In genomic region chr2:85030989-85031388, GRCm38 (mm10) we compare ENCODE assay signal across 34 mouse cellular contexts. TPM values are rescaled to one million over a fixed set of nuclear protein-coding genes. Genes with fewer than 3 reads are reported as not detected.
DNase-seq lines count a peak whose midpoint lies in the region; ATAC-seq lines count a peak whose summit lies in the region.
"Had no signal": no experiment of that assay in that cellular context is flagged by ENCODE, and none has a peak within 500 bp of the region (broad histone marks: within the 10 kb centered on the region; RNA-seq: fewer than 3 reads in every experiment).

No protein-coding gene starts in this region.

- 67% methylated on average over 6 of the region's 6 CpGs for WGBS in limb, embryonic 12.5 days
- 67% methylated on average over 6 of the region's 6 CpGs for WGBS in limb, embryonic 10.5 days
- 63% methylated on average over 6 of the region's 6 CpGs for WGBS in limb, embryonic 13.5 days

- ATAC-seq in limb, embryonic 12.5 days (ENCODE audit: insufficient number of reproducible peaks, insufficient read depth, low FRiP score, low TSS enrichment, low read depth) = no peak
- ATAC-seq in common myeloid progenitor, adult 5-6 weeks (replicated peaks; ENCODE audit: low read depth, poor library complexity, severe bottlenecking) = peak; percentile 8; the same call in 1 of the 2 replicates
- ATAC-seq in limb, embryonic 13.5 days (ENCODE audit: low FRiP score, low read depth) = no peak
- ATAC-seq: CD4-positive, CD25-positive, alpha-beta regulatory T cell, adult 4 months; forebrain, embryonic 15.5 days; hindbrain, postnatal 0 days; inflammation-experienced regulatory T-cells, adult 6 months had no signal

- H3K4me3 ChIP-seq in limb, embryonic 12.5 days (replicated peaks) = no peak overlapping the region
- no peak overlapping the region for H3K4me3 ChIP-seq in limb, embryonic 10.5 days
- H3K4me3 ChIP-seq in limb, embryonic 13.5 days = no peak overlapping the region
- H3K4me3 ChIP-seq: embryonic facial prominence, embryonic 10.5 days; embryonic facial prominence, embryonic 13.5 days; erythroblast, embryonic 14.5 days; forebrain, embryonic 12.5 days; forebrain, embryonic 15.5 days; gastrocnemius, adult 2 months; heart, embryonic 12.5 days; heart, embryonic 15.5 days had no signal

- H3K9me3 ChIP-seq in limb, embryonic 12.5 days = no peaks in the 10 kb centered on the region
- no peaks in the 10 kb centered on the region for H3K9me3 ChIP-seq in limb, embryonic 10.5 days (replicated peaks)
- H3K9me3 ChIP-seq in limb, embryonic 13.5 days = no peaks in the 10 kb centered on the region
- H3K9me3 ChIP-seq: embryonic facial prominence, embryonic 10.5 days; embryonic facial prominence, embryonic 13.5 days; forebrain, embryonic 12.5 days; forebrain, embryonic 15.5 days; heart, embryonic 12.5 days; heart, embryonic 15.5 days had no signal

- DNase-seq in limb, embryonic 10.5 days (ENCODE audit: low spot score) = no peak
- peak; percentile 25 for DNase-seq in brain, adult 2 months (ENCODE audit: low read depth, low spot score)
- no peak for DNase-seq in kidney, postnatal 36 days
- DNase-seq in urinary bladder, postnatal 10 days (ENCODE audit: low spot score) = no peak
- DNase-seq: adrenal gland, adult 8-10 months; adrenal gland, postnatal 25 days; cerebellum, adult 18-20 months; cerebellum, adult 9-11 months; cerebellum, postnatal 25 days; embryo, embryonic 11 days; gastrocnemius, adult 2 months; gastrocnemius, postnatal 14 days; heart, adult 18-20 months; heart, postnatal 10 days; heart, postnatal 36 days had no signal

- H3K36me3 ChIP-seq in limb, embryonic 12.5 days = no peaks in the 10 kb centered on the region
- H3K36me3 ChIP-seq in limb, embryonic 10.5 days = no peaks in the 10 kb centered on the region
- H3K36me3 ChIP-seq in limb, embryonic 13.5 days = no peaks in the 10 kb centered on the region
- H3K36me3 ChIP-seq: embryonic facial prominence, embryonic 10.5 days; embryonic facial prominence, embryonic 13.5 days; forebrain, embryonic 12.5 days; forebrain, embryonic 15.5 days; heart, embryonic 12.5 days; heart, embryonic 15.5 days had no signal

- no peak overlapping the region for H3K4me2 ChIP-seq in limb, embryonic 12.5 days
- no peak overlapping the region for H3K4me2 ChIP-seq in limb, embryonic 13.5 days (replicated peaks)
- H3K4me2 ChIP-seq: embryonic facial prominence, embryonic 13.5 days; forebrain, embryonic 12.5 days; forebrain, embryonic 15.5 days; heart, embryonic 12.5 days; heart, embryonic 15.5 days; hindbrain, embryonic 14.5 days had no signal

- 0 out of 2 replicates have a peak overlapping the region, but pooled peaks have one; percentile 12 for H3K9ac ChIP-seq in limb, embryonic 12.5 days (replicated peaks)
- H3K9ac ChIP-seq in limb, embryonic 13.5 days = peak overlapping the region; percentile 8; the same call in 1 of the 2 replicates
- H3K9ac ChIP-seq: embryonic facial prominence, embryonic 13.5 days; forebrain, embryonic 12.5 days; forebrain, embryonic 15.5 days; heart, embryonic 12.5 days; heart, embryonic 15.5 days; hindbrain, embryonic 14.5 days had no signal

- H3K4me1 ChIP-seq in limb, embryonic 12.5 days (replicated peaks) = peaks cover 1% of the 10 kb centered on the region; the same call in 1 of the 2 replicates
- H3K4me1 ChIP-seq in limb, embryonic 10.5 days = no peaks in the 10 kb centered on the region
- peaks cover under 1% of the 10 kb centered on the region for H3K4me1 ChIP-seq in limb, embryonic 13.5 days
- H3K4me1 ChIP-seq: forebrain, embryonic 15.5 days; heart, embryonic 12.5 days; heart, embryonic 15.5 days had no signal

- H3K27me3 ChIP-seq in limb, embryonic 12.5 days = no peaks in the 10 kb centered on the region
- no peaks in the 10 kb centered on the region for H3K27me3 ChIP-seq in limb, embryonic 10.5 days (ENCODE audit: low read depth, poor library complexity, severe bottlenecking)
- no peaks in the 10 kb centered on the region for H3K27me3 ChIP-seq in limb, embryonic 13.5 days
- H3K27me3 ChIP-seq: embryonic facial prominence, embryonic 13.5 days; forebrain, embryonic 15.5 days; heart, embryonic 12.5 days; heart, embryonic 15.5 days had no signal

- no peak overlapping the region for H3K27ac ChIP-seq in limb, embryonic 12.5 days
- no peak overlapping the region for H3K27ac ChIP-seq in limb, embryonic 10.5 days
- H3K27ac ChIP-seq in limb, embryonic 13.5 days = no peak overlapping the region
- H3K27ac ChIP-seq: embryonic facial prominence, embryonic 10.5 days; embryonic facial prominence, embryonic 13.5 days; forebrain, embryonic 12.5 days; forebrain, embryonic 15.5 days; gastrocnemius, adult 2 months; heart, embryonic 15.5 days; hindbrain, embryonic 14.5 days; hindbrain, postnatal 0 days had no signal

RNA-seq across cellular contexts. Expression of gene Ssrp1, which starts 6.0 kb away (rescaled TPM):
- polyA plus RNA-seq in limb, embryonic 12.5 days (2016; fragmentation: Nextera tagmentation; extraction: Ambion mirVana) = 330 and 336 TPM in 2 replicates
- 421 and 433 TPM in 2 replicates for polyA plus RNA-seq in limb, embryonic 10.5 days (2016; fragmentation: Nextera tagmentation; extraction: Ambion mirVana)
- 433 and 486 TPM in 2 replicates for total RNA-seq in common myeloid progenitor, adult 5-6 weeks (2017)
- 297 and 301 TPM in 2 replicates for polyA plus RNA-seq in limb, embryonic 13.5 days (2015; fragmentation: Nextera tagmentation; extraction: Ambion mirVana)

RNA-seq across cellular contexts. Expression of gene P2rx3, which starts 6.3 kb away (rescaled TPM):
- 1.4 and 2.2 TPM in 2 replicates for polyA plus RNA-seq in limb, embryonic 12.5 days (2016; fragmentation: Nextera tagmentation; extraction: Ambion mirVana)
- polyA plus RNA-seq in limb, embryonic 10.5 days (2016; fragmentation: Nextera tagmentation; extraction: Ambion mirVana) = 2.1 and 2.8 TPM in 2 replicates
- total RNA-seq in common myeloid progenitor, adult 5-6 weeks (2017) = not detected in 2 replicates
- polyA plus RNA-seq in limb, embryonic 13.5 days (2015; fragmentation: Nextera tagmentation; extraction: Ambion mirVana) = 1.0 and 1.1 TPM in 2 replicates
- total RNA-seq: MEL had no signal
- polyA plus RNA-seq: erythroblast, embryonic 14.5 days had no signal

RNA-seq across cellular contexts. Expression of gene Tnks1bp1, which starts 16.8 kb away (rescaled TPM):
- 30.7 and 36.2 TPM in 2 replicates for polyA plus RNA-seq in limb, embryonic 12.5 days (2016; fragmentation: Nextera tagmentation; extraction: Ambion mirVana)
- 28.7 and 32.0 TPM in 2 replicates for polyA plus RNA-seq in limb, embryonic 10.5 days (2016; fragmentation: Nextera tagmentation; extraction: Ambion mirVana)
- 2.9 and 5.1 TPM in 2 replicates for total RNA-seq in common myeloid progenitor, adult 5-6 weeks (2017)
- 28.7 and 43.9 TPM in 2 replicates for polyA plus RNA-seq in limb, embryonic 13.5 days (2015; fragmentation: Nextera tagmentation; extraction: Ambion mirVana)

RNA-seq across cellular contexts. Expression of gene Prg3, which starts 43.0 kb away (rescaled TPM):
- not detected in 2 replicates for polyA plus RNA-seq in limb, embryonic 12.5 days (2016; fragmentation: Nextera tagmentation; extraction: Ambion mirVana)
- 0.15 TPM in 1 of 2 replicates, not detected in the other for polyA plus RNA-seq in limb, embryonic 10.5 days (2016; fragmentation: Nextera tagmentation; extraction: Ambion mirVana)
- 2.8 and 7.1 TPM in 2 replicates for total RNA-seq in common myeloid progenitor, adult 5-6 weeks (2017)
- polyA plus RNA-seq in limb, embryonic 13.5 days (2015; fragmentation: Nextera tagmentation; extraction: Ambion mirVana) = not detected in 2 replicates
- total RNA-seq: adrenal gland, adult 8-10 months; adrenal gland, postnatal 25 days; gastrocnemius, adult 2 months; gastrocnemius, postnatal 14 days; gastrocnemius, postnatal 4 days; heart, adult 18-20 months; heart, postnatal 10 days; heart, postnatal 36 days; hindbrain, postnatal 0 days; MEL had no signal
- polyA plus RNA-seq: C2C12; CD4-positive, CD25-positive, alpha-beta regulatory T cell, adult 4 months; cortical plate, adult 2 months; embryonic facial prominence, embryonic 10.5 days; forebrain, embryonic 12.5 days; forebrain, embryonic 15.5 days; heart, embryonic 15.5 days; hindbrain, embryonic 11.5 days; hindbrain, embryonic 14.5 days; hindbrain, postnatal 0 days; inflammation-experienced regulatory T-cells, adult 6 months had no signal

RNA-seq across cellular contexts. Expression of gene Prg2, which starts 50.7 kb away (rescaled TPM):
- 0.51 TPM in 1 of 2 replicates, not detected in the other for polyA plus RNA-seq in limb, embryonic 12.5 days (2016; fragmentation: Nextera tagmentation; extraction: Ambion mirVana)
- polyA plus RNA-seq in limb, embryonic 10.5 days (2016; fragmentation: Nextera tagmentation; extraction: Ambion mirVana) = 0.18 TPM in 1 of 2 replicates, not detected in the other
- 26.2 and 36.6 TPM in 2 replicates for total RNA-seq in common myeloid progenitor, adult 5-6 weeks (2017)
- 0.23 and 0.65 TPM in 2 replicates for polyA plus RNA-seq in limb, embryonic 13.5 days (2015; fragmentation: Nextera tagmentation; extraction: Ambion mirVana)
- total RNA-seq: adrenal gland, adult 8-10 months; adrenal gland, postnatal 25 days; gastrocnemius, adult 2 months; gastrocnemius, postnatal 4 days; heart, adult 18-20 months; heart, postnatal 36 days; hindbrain, postnatal 0 days had no signal
- polyA plus RNA-seq: C2C12; CD4-positive, CD25-positive, alpha-beta regulatory T cell, adult 4 months; cortical plate, adult 2 months; erythroblast, embryonic 14.5 days; forebrain, embryonic 12.5 days; forebrain, embryonic 15.5 days; hindbrain, embryonic 11.5 days; hindbrain, embryonic 14.5 days; hindbrain, postnatal 0 days had no signal
